Mouse (Mus musculus) monocyte, adult 2 months (primary cell): ENCODE measurements around the gene Fcgr3.
"Not testable (repeated sequence)": the region's sequence is repeated elsewhere in the genome, so short reads cannot be mapped to it uniquely, and the experiment has no call there.

Experiments used
- DNase-seq, 2 experiments: peaks; one replicate each; pipeline ENCODE4 v3.0.0; 2022; ENCODE audit warnings: low spot score in 2 of 2, low read depth in 1 of 2

Gene Fcgr3

GRCm38 (mm10) chr1:171088237-171088869 lies 23.6 kb upstream of the Fcgr3 start:
- not testable (repeated sequence) for DNase-seq

- DNase-seq, result no peak
Observed at GRCm38 (mm10) chr1:171085718-171086117, 21.0 kb upstream of the Fcgr3 start.

- DNase-seq, result not testable (repeated sequence)
Observed at GRCm38 (mm10) chr1:171081512-171082231, 16.9 kb upstream of the Fcgr3 start.

- not testable (repeated sequence) for DNase-seq
Observed at GRCm38 (mm10) chr1:171079825-171080224, 15.1 kb upstream of the Fcgr3 start.

- DNase-seq, result not testable (repeated sequence)
Observed at GRCm38 (mm10) chr1:171079345-171079744, 14.6 kb upstream of the Fcgr3 start.

- DNase-seq, result not testable (repeated sequence)
Observed at GRCm38 (mm10) chr1:171078419-171078818, 13.7 kb upstream of the Fcgr3 start.

GRCm38 (mm10) chr1:171077955-171078354 lies 13.2 kb upstream of the Fcgr3 start:
- peak in 1 of 2 experiments; percentile 55 for DNase-seq

- not testable (repeated sequence) for DNase-seq
Observed at GRCm38 (mm10) chr1:171077192-171077591, 12.5 kb upstream of the Fcgr3 start.

- not testable (repeated sequence) for DNase-seq
Observed at GRCm38 (mm10) chr1:171076176-171076575, 11.4 kb upstream of the Fcgr3 start.

- not testable (repeated sequence) for DNase-seq
Observed at GRCm38 (mm10) chr1:171074283-171074682, 9.5 kb upstream of the Fcgr3 start.

- DNase-seq, result not testable (repeated sequence)
Observed at GRCm38 (mm10) chr1:171072217-171072616, 7.5 kb upstream of the Fcgr3 start.

- DNase-seq, result not testable (repeated sequence)
Observed at GRCm38 (mm10) chr1:171071726-171072125, 7.0 kb upstream of the Fcgr3 start.

GRCm38 (mm10) chr1:171070879-171071278 lies 6.1 kb upstream of the Fcgr3 start:
- DNase-seq, result not testable (repeated sequence)

- DNase-seq, result peak in 1 of 2 experiments; percentile 40
Observed at GRCm38 (mm10) chr1:171069508-171069907, 4.8 kb upstream of the Fcgr3 start.

GRCm38 (mm10) chr1:171067928-171068327 lies 3.2 kb upstream of the Fcgr3 start:
- not testable (repeated sequence) for DNase-seq

GRCm38 (mm10) chr1:171066583-171066982 lies 1.8 kb upstream of the Fcgr3 start:
- DNase-seq, result not testable (repeated sequence)

GRCm38 (mm10) chr1:171065768-171066167 lies 1.0 kb upstream of the Fcgr3 start:
- DNase-seq, result peak in 1 of 2 experiments; percentile 35

- peak; percentile 46 to 49 for DNase-seq
Observed at GRCm38 (mm10) chr1:171065243-171065587, 480 bp upstream of the Fcgr3 start.

GRCm38 (mm10) chr1:171063569-171064490 lies 905 bp downstream of the Fcgr3 start:
- DNase-seq, result peak; percentile 46 to 60

- no peak for DNase-seq
Observed at GRCm38 (mm10) chr1:171061566-171061965, 3.2 kb downstream of the Fcgr3 start.

- DNase-seq, result no peak
Observed at GRCm38 (mm10) chr1:171060392-171060791, 4.3 kb downstream of the Fcgr3 start.
